Mouse (Mus musculus): ENCODE data around the gene Mt2.

- TF ChIP-seq CTCF (IDR thresholded peaks at IDR 0.05; ENCODE audit: borderline replicate concordance, insufficient read depth, low read length) (no peak), POLR2A (IDR thresholded peaks at IDR 0.05; ENCODE audit: low read depth, low read length) (no peak)
Observed at GRCm38 (mm10) chr8:94180561-94180908, 8.1 kb downstream of the Mt2 start.

All from embryonic fibroblast, embryonic 13.5 days (primary cell).